Mouse (Mus musculus) G1E-ER4 (cell line): ENCODE measurements around the gene Pctp. TPM values are rescaled to one million over a fixed set of nuclear protein-coding genes. Genes with fewer than 3 reads are reported as not detected.

Experiments used
- GATA1 ChIP-seq: IDR thresholded peaks from one replicate; pipeline ENCODE4 v1.8.0; 2012; ENCODE audit warnings: low read length, inconsistent platforms
- polyA plus RNA-seq: library from polyadenylated mRNA; stranded (reverse); fragments of >175 nt; gene quantifications from 2 replicates; pipeline ENCODE4 v1.2.3, GENCODE M21; 2012

Gene Pctp
- polyA plus RNA-seq, 1 experiment = 2.3 TPM

DNA sequence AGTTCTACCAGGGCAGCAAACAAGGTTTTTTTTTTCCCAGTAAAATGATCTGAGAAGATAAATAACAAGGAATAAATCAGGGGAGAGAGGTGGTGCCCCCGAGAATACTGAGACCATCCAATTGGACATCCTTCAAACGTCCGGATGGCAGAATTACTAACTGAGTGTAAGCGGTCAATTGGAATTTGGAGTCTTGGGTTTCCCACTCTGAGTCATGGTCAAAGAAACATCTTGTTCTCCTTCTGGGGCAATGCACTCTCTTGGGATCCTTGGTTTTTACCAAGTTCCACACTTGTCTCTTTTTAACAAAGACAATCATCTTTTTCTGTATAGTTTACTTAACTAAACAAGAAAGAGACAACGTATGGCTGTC is 24.1 kb upstream of the Pctp start:
- TF ChIP-seq GATA1 = no peak

DNA sequence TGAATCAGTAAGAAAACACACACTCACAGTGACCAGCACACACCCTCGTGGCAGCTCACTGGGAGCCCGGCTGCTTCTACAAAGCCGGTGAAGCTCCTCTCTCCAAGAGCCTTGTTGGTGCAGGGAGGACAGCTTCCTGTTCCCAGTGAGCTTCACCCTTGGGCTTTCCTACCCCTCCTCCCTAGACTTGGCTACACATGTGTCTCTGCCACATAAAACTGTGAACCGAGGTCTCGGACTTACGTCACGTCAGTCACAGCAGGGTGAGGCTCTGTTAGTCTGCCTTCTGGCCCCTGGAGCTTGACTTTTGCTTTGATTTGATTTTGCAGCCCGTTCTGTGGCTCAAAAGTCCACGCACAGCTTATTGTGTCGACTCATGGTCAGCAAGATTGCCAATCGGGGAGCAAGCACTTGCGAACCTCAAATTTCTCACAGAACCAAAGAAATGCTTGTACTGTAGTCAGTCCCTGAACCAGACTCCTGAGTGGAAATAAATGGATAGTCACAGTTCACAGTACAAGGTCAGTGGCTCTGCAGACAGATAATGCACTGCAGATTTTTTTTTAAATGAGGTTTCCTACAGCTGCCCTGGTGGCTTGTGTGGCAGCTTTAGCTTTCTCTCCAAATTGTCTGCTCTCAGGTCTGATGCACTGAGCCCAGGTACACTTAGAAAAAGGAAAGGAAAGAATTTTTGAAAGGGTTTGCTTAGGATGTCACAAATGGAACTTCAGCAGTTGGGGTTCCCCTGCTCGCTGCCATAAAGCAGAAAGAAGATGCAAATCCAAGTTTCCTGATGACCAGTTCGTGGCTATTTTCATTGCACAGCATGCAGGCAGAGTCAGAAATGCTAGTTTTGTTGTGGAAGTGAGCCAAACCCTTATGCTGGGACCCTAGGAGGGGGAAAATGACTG is 23.5 kb upstream of the Pctp start:
- no peak for TF ChIP-seq GATA1

DNA sequence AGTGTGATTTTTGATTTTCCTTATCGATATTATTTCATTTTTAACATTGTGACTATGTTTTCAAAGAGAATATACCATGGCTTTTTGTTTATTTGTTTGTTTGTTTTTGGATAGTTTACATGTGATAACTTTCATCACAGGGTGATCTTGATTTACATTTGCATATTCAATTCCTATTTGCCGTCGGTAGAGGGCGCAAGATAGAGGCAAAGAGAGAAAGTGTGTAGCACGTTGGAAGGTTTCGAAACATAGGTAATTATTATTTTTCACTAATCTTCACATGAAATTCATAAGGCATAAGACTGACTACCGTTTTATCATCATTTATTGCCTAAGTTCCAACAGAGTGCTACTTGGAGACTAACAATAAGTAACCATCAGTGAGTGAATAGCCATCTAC is 16.5 kb upstream of the Pctp start:
- TF ChIP-seq GATA1 = no peak

DNA sequence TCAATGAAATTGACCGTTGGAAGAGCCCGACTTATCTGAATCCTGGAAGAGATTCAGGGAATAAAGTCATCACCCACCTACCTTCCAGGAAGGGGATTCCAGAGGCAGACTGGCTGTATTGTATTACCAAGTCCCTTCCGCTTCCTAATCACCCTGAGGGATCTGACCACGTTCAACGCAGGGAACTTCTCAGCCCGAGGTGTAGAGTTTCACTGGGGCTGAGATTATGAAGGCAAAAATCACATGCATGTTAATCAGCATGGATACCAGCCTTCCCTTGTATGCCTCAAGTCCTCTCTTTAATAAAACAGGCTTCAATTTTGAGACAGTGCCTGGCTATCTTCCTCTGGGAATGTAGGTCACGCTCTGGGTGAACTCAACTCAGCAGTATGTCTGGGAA is 12.6 kb upstream of the Pctp start:
- no peak for TF ChIP-seq GATA1

DNA sequence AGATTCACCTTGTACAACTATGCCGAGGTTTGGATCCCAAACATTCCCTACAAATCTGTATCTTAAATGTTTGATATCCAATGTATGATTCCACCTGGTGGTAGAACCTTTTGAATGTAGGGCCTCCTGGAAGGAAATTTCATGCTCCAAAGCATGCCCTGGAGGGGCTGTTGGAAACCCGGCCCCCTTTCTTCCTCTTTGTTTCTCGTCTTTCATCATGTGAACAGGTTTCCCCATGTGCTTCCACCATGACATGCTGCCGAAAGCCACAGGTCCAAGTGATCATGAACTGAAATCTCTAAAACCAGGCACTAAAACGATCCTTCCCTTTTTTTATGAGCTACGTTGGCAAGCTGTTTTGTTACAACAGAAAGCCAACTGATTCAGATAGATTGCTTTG is 11.0 kb upstream of the Pctp start:
- no peak for TF ChIP-seq GATA1

DNA sequence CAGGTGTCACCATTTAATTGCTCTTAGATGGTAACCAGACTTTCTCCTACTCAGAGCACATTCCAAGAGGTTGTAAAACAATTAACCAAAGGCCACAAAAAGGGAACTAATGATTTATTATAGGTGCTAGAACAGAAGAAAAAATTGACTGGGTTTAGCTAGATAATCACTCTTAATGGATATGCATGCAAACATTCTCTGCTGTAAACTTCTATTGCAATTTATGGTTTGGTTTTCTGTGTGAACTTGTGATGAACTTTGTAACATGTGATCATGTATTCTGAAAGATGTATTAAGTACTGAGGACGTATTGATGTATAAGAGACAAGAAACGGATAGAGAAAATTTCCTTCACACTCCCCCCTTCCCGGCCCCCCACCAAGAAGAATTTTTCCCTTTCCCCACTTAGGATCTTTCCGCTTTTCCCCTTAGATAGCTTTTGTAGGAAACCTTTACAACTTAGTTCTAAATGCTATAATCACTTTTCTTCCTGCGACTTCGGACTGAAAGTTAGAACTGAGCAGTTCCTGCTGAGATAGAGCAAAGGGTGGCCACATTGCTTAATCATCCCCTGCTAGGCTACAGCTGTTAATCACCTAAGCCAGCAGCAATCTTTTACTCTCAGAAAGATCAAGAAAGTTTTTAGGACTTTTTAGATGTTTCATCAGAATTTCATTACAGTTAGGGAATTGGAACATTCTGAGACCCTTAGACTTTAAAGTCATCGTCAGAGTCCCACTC is 5.3 kb upstream of the Pctp start:
- TF ChIP-seq GATA1 = no peak

DNA sequence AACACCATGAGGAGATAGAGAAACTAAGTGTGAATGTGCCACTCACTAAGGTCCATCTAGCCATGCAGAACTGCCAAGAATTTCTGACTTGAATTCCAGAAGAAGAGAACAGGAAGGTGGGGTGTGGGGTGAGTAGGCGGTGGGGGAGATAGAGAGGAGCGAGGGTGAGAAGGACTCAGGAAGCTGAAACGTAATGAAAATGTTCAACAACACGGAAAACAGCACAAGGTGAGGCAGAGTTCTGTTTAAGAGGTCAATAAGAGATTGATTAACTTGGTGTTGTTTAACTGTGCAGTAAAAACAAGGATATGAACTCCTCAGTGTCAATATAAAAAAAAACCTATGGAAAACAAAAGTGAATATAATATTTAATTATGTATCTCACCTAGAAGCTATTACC is 3.4 kb upstream of the Pctp start:
- TF ChIP-seq GATA1 = no peak

DNA sequence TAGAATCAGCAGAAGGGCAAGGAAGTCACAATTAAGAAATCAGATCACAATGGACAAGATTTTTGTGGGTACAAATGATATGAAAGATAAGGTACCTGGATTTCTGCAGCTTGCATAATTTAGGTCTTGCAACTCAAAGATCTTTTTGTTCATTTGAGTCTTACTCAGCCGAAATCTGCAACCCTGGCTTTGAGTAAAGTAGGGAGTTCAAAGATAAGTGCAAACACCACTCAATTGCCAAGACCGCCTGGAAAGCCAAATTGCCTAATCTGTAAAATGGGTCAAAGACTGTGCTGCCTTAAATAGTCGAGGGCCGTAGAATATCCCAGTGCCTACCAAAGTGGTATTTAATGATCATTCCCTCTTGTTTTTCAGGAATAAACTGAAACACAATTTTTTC is 692 bp upstream of the Pctp start:
- TF ChIP-seq GATA1 = no peak

DNA sequence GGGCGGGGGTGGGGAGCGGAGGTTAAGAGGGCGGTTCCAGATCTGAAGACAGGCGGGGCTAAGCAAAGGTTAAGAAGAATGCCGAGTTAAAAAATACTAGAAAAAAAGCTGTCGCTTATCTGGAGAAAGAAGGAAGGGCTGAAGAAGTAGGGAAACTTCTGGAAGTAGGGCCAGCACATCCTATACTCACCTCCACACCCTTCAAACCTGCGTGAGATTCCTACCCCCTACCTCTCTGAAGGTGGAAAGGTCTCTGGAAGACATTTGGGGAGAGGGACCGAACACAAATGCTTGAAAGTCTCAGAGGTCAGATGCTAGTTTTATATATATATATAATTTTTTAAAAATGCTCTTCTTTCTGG is 274 bp upstream of the Pctp start:
- no peak for TF ChIP-seq GATA1

DNA sequence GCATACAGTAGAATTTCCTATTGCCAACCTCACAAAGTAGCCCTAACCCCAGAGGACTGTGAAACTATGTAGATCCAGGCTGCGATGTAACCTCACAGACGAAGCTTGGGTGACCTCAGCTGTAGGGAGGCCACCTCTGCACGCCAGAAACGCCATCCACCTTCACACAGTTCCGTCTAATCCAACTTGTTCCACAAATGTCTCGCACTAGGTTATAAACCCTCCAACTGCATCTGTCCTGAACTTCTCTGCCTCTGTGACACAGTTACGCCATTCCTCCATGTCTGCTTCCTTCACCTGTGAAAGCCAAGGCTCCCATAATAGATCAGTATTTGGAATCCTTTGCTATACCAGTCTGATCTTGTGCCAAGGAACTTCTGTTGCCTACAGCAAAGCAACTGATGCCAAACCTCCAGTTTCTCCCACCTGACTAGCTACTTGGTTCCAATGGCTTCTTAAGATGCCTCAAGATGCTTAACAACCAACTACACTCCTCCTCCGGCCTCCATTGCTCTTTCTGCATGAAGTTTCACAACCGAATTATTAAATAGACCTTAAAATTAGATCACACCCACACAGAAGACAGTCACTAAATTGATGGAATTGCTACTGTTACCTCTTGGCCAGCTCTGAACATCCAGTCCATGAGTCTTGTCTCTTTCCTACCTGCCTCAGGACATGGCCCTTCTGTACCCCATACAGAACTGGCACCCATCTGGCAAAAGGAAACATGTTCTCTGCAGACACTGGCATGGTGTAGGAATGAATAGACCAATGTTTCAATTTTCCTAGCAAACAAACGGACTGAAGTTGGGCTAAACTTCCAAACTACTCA is 1.1 kb downstream of the Pctp start:
- no peak for TF ChIP-seq GATA1

DNA sequence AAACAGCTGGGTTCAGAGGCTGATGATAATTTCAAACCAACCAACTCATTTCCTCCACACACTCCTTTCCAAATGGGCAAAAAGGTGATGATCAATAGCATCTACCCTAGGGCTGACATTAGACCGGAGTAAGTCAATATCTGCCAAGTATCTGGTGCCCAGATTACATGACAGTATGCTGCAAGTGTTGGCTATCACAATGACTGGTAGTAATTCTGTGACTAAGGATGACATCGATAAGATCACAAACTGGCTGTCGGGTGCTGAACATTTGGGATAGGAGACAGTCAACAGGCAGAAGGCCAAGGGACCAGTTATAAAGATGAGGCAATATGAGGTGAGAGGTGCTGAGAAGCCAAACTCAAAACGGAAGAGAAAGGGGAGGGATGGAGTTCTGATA is 2.0 kb downstream of the Pctp start:
- no peak for TF ChIP-seq GATA1

DNA sequence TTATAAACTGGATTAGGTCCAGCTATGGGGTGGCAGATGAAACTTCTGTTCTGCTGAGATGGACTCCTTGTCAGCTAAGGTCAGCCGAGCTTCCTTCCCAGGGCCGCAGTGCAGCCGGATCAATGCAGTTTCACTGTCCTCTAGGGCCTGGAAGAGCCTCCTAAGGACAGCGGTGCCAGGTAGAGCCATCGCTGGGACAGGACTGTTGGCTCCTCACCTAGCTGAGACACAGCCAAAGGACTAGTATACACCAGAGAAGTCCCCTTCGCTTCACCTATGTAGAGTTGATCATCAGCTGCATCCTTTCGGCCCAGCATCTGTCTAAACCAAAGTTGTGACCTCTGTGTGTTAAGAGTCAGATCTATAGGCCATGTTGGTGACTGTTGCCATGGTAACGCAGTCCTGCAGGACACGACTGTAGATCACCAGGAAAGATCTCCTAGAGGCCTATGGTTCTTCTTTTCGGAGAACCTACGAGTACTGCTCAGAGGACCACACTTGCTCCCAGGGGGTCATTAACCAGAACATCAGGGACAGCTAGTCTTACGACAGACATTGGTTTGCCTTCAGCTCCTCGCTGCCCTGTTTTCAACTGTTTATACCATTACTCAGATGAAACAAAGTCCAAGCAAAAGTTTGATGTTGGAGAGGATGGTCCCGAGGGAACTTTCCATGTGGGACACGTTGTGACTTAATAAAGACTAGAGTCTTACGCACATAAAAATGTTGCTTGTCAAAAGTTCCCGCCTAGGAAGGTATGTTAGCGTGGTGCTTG is 3.5 kb downstream of the Pctp start:
- TF ChIP-seq GATA1 = no peak

DNA sequence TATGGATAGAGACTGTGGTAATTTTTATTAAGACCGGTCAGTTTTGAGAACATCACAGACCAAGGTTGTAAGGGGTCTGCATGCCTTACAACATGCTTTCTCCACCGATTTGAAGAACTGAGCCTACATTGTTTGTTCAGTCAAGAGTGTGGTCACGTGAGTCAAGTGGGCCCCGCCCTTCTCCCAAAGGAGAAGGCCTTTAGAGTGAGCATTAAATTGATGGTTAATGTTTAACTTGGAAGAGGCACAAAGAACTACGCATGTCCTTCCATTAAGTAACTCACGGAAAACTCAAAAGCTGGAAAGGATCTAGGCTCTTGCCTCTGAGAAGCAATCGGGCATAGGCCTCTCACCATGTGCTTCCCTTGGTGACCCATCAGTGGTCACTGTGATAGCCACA is 5.8 kb downstream of the Pctp start:
- no peak for TF ChIP-seq GATA1

DNA sequence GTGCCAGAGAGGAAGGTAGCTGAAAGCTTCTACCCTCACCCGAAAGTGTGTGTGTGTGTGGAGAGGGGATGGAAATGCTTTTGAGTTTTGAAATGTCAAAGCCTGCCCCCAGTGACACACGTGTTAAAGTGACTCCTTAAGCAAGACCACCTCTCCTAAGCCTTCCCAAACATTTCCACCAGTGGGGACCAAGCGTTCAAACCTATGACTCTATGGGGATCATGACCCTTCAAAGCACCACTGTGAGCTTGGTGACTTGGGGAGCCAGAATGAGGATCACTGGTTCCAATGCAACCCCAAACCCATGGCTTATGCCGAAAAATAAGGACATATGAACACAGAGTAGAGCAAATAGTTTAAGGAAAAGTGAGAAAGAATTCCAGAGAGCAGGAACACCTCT is 6.3 kb downstream of the Pctp start:
- no peak for TF ChIP-seq GATA1

DNA sequence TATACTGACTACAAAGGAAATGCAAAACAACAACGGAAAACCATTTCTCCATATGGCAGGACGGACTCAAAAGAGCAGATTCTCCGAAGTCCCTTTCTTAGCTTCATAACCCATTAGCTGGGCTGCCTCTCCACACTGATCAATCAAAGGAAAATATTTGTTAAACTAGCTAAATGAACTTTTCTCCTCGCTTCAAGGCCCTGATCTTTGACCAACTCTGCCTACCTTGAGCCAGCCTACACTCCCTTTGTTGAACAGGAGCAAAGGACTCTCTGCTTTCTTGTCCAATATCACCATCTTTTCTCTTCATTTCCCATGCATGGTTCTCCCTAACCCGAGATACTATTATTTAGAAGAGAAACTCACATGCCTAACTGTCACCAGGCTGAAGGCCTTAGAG is 7.1 kb downstream of the Pctp start:
- no peak for TF ChIP-seq GATA1
